Mouse (Mus musculus) layer of hippocampus, adult 9-11 months (tissue): Measurements from ENCODE around the gene Tor1aip2.
A peak's percentile ranks its signal among the peaks of the same experiment; 100 is the strongest.
"Not testable (repeated sequence)": the region's sequence is repeated elsewhere in the genome, so short reads cannot be mapped to it uniquely, and the experiment has no call there.

Experiments used
- DNase-seq: peaks from one replicate; pipeline ENCODE4 v3.0.0; 2022

Gene Tor1aip2

GRCm38 (mm10) chr1:156035269-156035929 lies at the start of gene Tor1aip2:
Gene Tor1aip2 (plus strand): TSS chr1:156035403.
- no peak for DNase-seq

GRCm38 (mm10) chr1:155987625-155988024 lies 47.6 kb upstream of the Tor1aip2 start:
- no peak for DNase-seq

- DNase-seq, result no peak
Observed at GRCm38 (mm10) chr1:155989387-155989786, 45.8 kb upstream of the Tor1aip2 start.

GRCm38 (mm10) chr1:155990391-155990790 lies 44.8 kb upstream of the Tor1aip2 start:
- DNase-seq, result no peak

GRCm38 (mm10) chr1:155994524-155994923 lies 40.7 kb upstream of the Tor1aip2 start:
- DNase-seq, result no peak

- DNase-seq, result no peak
Observed at GRCm38 (mm10) chr1:155995612-155996011, 39.6 kb upstream of the Tor1aip2 start.

GRCm38 (mm10) chr1:156002366-156002765 lies 32.8 kb upstream of the Tor1aip2 start:
- no peak for DNase-seq

GRCm38 (mm10) chr1:156003201-156003935 lies 31.8 kb upstream of the Tor1aip2 start:
- DNase-seq, result no peak

- no peak for DNase-seq
Observed at GRCm38 (mm10) chr1:156005906-156006305, 29.3 kb upstream of the Tor1aip2 start.

GRCm38 (mm10) chr1:156009003-156009402 lies 26.2 kb upstream of the Tor1aip2 start:
- DNase-seq, result no peak

GRCm38 (mm10) chr1:156019800-156020199 lies 15.4 kb upstream of the Tor1aip2 start:
- DNase-seq, result no peak

GRCm38 (mm10) chr1:156020402-156020801 lies 14.8 kb upstream of the Tor1aip2 start:
- no peak for DNase-seq

- DNase-seq, result peak; percentile 22
Observed at GRCm38 (mm10) chr1:156024831-156025503, 10.2 kb upstream of the Tor1aip2 start.

- no peak for DNase-seq
Observed at GRCm38 (mm10) chr1:156027849-156028248, 7.4 kb upstream of the Tor1aip2 start.

- DNase-seq, result no peak
Observed at GRCm38 (mm10) chr1:156028340-156028975, 6.7 kb upstream of the Tor1aip2 start.

GRCm38 (mm10) chr1:156033921-156034320 lies 1.3 kb upstream of the Tor1aip2 start:
- DNase-seq, result no peak

GRCm38 (mm10) chr1:156034661-156035060 lies 542 bp upstream of the Tor1aip2 start:
- DNase-seq, result no peak

GRCm38 (mm10) chr1:156035930-156036737 lies 931 bp downstream of the Tor1aip2 start, which contains the start of gene Tor1aip1:
Gene Tor1aip1 (minus strand): TSS chr1:156036480.
- DNase-seq, result peak; percentile 98

- no peak for DNase-seq
Observed at GRCm38 (mm10) chr1:156037144-156037583, 2.0 kb downstream of the Tor1aip2 start.

GRCm38 (mm10) chr1:156039989-156040388 lies 4.8 kb downstream of the Tor1aip2 start:
- not testable (repeated sequence) for DNase-seq

GRCm38 (mm10) chr1:156040731-156041401 lies 5.7 kb downstream of the Tor1aip2 start:
- DNase-seq, result peak; percentile 94
